Mouse (Mus musculus): ENCODE measurements at regions not wholly inside any gene's neighbourhood (a gene's known extent, or its start where the extent isn't known, plus 50 kb on each side); places are given as distances from the start of the nearest gene placed in this dataset.

GRCm38 (mm10) chr9:86233775-86234174, 231.0 kb downstream of the Ube2cbp start:
- H3K4me1 ChIP-seq, result 0 out of 2 replicates have a peak, but pooled peaks cover 4% of the 10 kb centered on the region
- ATAC-seq (ENCODE audit: low FRiP score), result no peak
- no peak overlapping the region for H3K27ac ChIP-seq (replicated peaks)
- no peak overlapping the region for H3K4me3 ChIP-seq (replicated peaks)
- H3K36me3 ChIP-seq, result no peaks in the 10 kb centered on the region
- no peaks in the 10 kb centered on the region for H3K27me3 ChIP-seq (replicated peaks)
- H3K9me3 ChIP-seq (replicated peaks), result no peaks in the 10 kb centered on the region
- 83% methylated on average over 7 of the region's 7 CpGs for WGBS
- no peak overlapping the region for H3K9ac ChIP-seq (replicated peaks)
- H3K4me2 ChIP-seq, result no peak overlapping the region

- 66% methylated on average over 4 of the region's 4 CpGs for WGBS
- ATAC-seq (ENCODE audit: low FRiP score), result no peak
- no peak overlapping the region for H3K4me2 ChIP-seq
Measured at GRCm38 (mm10) chr9:86238691-86239090, 226.1 kb downstream of the Ube2cbp start.

DNA sequence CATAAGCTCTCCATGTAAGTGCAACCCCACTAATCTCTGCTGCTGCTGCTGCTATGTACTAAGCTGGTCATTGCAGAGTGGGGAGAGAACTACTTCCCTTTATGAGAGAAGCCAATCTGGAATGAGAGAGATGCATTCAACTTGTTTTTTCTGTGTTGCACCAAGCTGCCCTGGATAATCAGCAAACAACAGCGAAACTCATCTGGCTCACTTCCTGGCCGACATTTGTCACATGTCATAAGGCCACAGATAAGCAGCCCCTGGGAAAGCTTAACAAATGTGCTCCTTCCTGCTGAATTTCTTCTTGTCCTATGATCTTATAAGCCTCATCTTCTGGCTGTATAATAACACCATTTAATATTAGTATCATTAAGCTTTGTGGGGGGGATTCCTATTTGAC, 224.5 kb downstream of the Ube2cbp start:
- Histone ChIP-seq H3K4me2 (no peak overlapping the region), H3K4me1 (peaks cover 3% of the 10 kb centered on the region; the same call in 1 of the 2 replicates), H3K36me3 (no peaks in the 10 kb centered on the region), H3K27me3 (replicated peaks) (no peaks in the 10 kb centered on the region), H3K9me3 (replicated peaks) (no peaks in the 10 kb centered on the region), H3K4me3 (replicated peaks) (no peak overlapping the region), H3K27ac (replicated peaks) (no peak overlapping the region), H3K9ac (replicated peaks) (no peak overlapping the region)
- 63% methylated on average over 2 of the region's 2 CpGs for WGBS
- ATAC-seq (ENCODE audit: low FRiP score), result no peak

More at GRCm38 (mm10) chr9:86238691-86239090, 226.1 kb downstream of the Ube2cbp start:
- no peaks in the 10 kb centered on the region for H3K27me3 ChIP-seq (replicated peaks)
- no peak overlapping the region for H3K9ac ChIP-seq (replicated peaks)
- H3K36me3 ChIP-seq, result no peaks in the 10 kb centered on the region
- H3K4me1 ChIP-seq, result peaks cover 3% of the 10 kb centered on the region; the same call in 1 of the 2 replicates
- H3K27ac ChIP-seq (replicated peaks), result no peak overlapping the region
- no peaks in the 10 kb centered on the region for H3K9me3 ChIP-seq (replicated peaks)
- no peak overlapping the region for H3K4me3 ChIP-seq (replicated peaks)

GRCm38 (mm10) chr9:86240896-86241295, 223.9 kb downstream of the Ube2cbp start:
- WGBS, result 45% methylated on average over 7 of the region's 7 CpGs

GRCm38 (mm10) chr9:86250197-86250596, 214.6 kb downstream of the Ube2cbp start:
- Histone ChIP-seq H3K9me3 (replicated peaks) (no peaks in the 10 kb centered on the region), H3K27ac (replicated peaks) (no peak overlapping the region), H3K4me2 (no peak overlapping the region), H3K27me3 (replicated peaks) (no peaks in the 10 kb centered on the region), H3K4me3 (replicated peaks) (no peak overlapping the region), H3K36me3 (no peaks in the 10 kb centered on the region), H3K4me1 (no peaks in the 10 kb centered on the region), H3K9ac (replicated peaks) (no peak overlapping the region)
- no peak for ATAC-seq (ENCODE audit: low FRiP score)
- WGBS, result 83% methylated on average over 3 of the region's 3 CpGs

More at GRCm38 (mm10) chr9:86240896-86241295, 223.9 kb downstream of the Ube2cbp start:
- H3K4me2 ChIP-seq, result no peak overlapping the region
- H3K4me1 ChIP-seq, result peaks cover 3% of the 10 kb centered on the region; the same call in 1 of the 2 replicates
- ATAC-seq (ENCODE audit: low FRiP score), result no peak
- no peak overlapping the region for H3K27ac ChIP-seq (replicated peaks)
- H3K4me3 ChIP-seq (replicated peaks), result no peak overlapping the region
- no peaks in the 10 kb centered on the region for H3K9me3 ChIP-seq (replicated peaks)
- H3K27me3 ChIP-seq (replicated peaks), result no peaks in the 10 kb centered on the region
- H3K9ac ChIP-seq (replicated peaks), result no peak overlapping the region
- H3K36me3 ChIP-seq, result no peaks in the 10 kb centered on the region

- Histone ChIP-seq H3K4me1 (no peaks in the 10 kb centered on the region), H3K27ac (replicated peaks) (no peak overlapping the region), H3K9me3 (replicated peaks) (no peaks in the 10 kb centered on the region), H3K27me3 (replicated peaks) (no peaks in the 10 kb centered on the region), H3K4me3 (replicated peaks) (no peak overlapping the region), H3K36me3 (no peaks in the 10 kb centered on the region), H3K9ac (replicated peaks) (no peak overlapping the region), H3K4me2 (no peak overlapping the region)
- ATAC-seq (ENCODE audit: low FRiP score), result no peak
- 91% methylated on average over 1 of the region's 1 CpGs for WGBS
Measured at GRCm38 (mm10) chr9:86251331-86251730, 213.4 kb downstream of the Ube2cbp start.

Measured in neural tube, embryonic 15.5 days (tissue).